Mouse (Mus musculus) megakaryocyte, embryonic 14.5 days (primary cell): ENCODE measurements around the gene Leng9.

Experiments
- FLI1 ChIP-seq: IDR thresholded peaks from 2 replicates; pipeline ENCODE4 v1.6.1; 2012; ENCODE audit warnings: low read length, inconsistent platforms, mixed read lengths
- GATA1 ChIP-seq: IDR thresholded peaks from 3 replicates; pipeline ENCODE4 v1.6.1; 2012; ENCODE audit warnings: mixed read lengths, low read length, inconsistent platforms, borderline replicate concordance

GRCm38 (mm10) chr7:4119344-4119902 is 30.8 kb downstream of the Leng9 start, which contains the start of gene Ttyh1:
- TF ChIP-seq GATA1 (no peak), FLI1 (no peak)
